Mouse (Mus musculus) midbrain, embryonic 13.5 days (tissue): Measurements from ENCODE around the gene Spib. TPM values are rescaled to one million over a fixed set of nuclear protein-coding genes. Genes with fewer than 3 reads are reported as not detected.

Experiments used
- microRNA-seq: library from miRNA; unstranded; fragments of <30 nt; microRNA quantifications from one replicate; pipeline ENCODE4, GENCODE M21; 2016
- polyA plus RNA-seq: library from polyadenylated mRNA; unstranded; fragments of >200 nt; fragmentation: Nextera tagmentation; extraction: Ambion mirVana; gene quantifications from 2 replicates; pipeline ENCODE4 v1.2.1, GENCODE M21; 2015

Gene Spib
- polyA plus RNA-seq, 1 experiment from 2014 or later: not detected

Small RNA genes within 50 kb of the gene (microRNA-seq; reads per million reads assigned to microRNA genes)
- gene Mir7053: 1.4 reads per million

Other genes starting within 250 kb of the Spib start
- gene Clec11a, start 225.2 kb downstream of the Spib start, polyA plus RNA-seq: 3.7 and 4.0 TPM in 2 replicates
- 26.0 and 26.4 TPM in 2 replicates for gene Shank1, start 221.8 kb downstream of the Spib start, polyA plus RNA-seq
- gene Syt3, start 148.0 kb downstream of the Spib start, polyA plus RNA-seq: 16.9 and 17.6 TPM in 2 replicates
- gene 1700008O03Rik, start 146.3 kb downstream of the Spib start, polyA plus RNA-seq: 0.70 and 1.4 TPM in 2 replicates
- gene Lrrc4b, start 103.1 kb downstream of the Spib start, polyA plus RNA-seq: 15.7 and 16.4 TPM in 2 replicates
- 8.6 and 10.8 TPM in 2 replicates for gene Aspdh, start 66.7 kb downstream of the Spib start, polyA plus RNA-seq
- gene Josd2, start 64.1 kb downstream of the Spib start, polyA plus RNA-seq: 41.6 and 44.8 TPM in 2 replicates
- 118 and 129 TPM in 2 replicates for gene Emc10, start 35.5 kb downstream of the Spib start, polyA plus RNA-seq
- 43.0 and 46.1 TPM in 2 replicates for gene Fam71e1, start 35.5 kb downstream of the Spib start, polyA plus RNA-seq
- 0.16 and 0.23 TPM in 2 replicates for gene Mybpc2, start 7.4 kb downstream of the Spib start, polyA plus RNA-seq
- gene Pold1, start 16.8 kb upstream of the Spib start, polyA plus RNA-seq: 38.7 and 40.1 TPM in 2 replicates
- gene Nr1h2, start 21.9 kb upstream of the Spib start, polyA plus RNA-seq: 71.3 and 74.9 TPM in 2 replicates
- gene Napsa, start 40.3 kb upstream of the Spib start, polyA plus RNA-seq: 0.64 and 1.3 TPM in 2 replicates
- 3.7 and 4.4 TPM in 2 replicates for gene Kcnc3, start 58.6 kb upstream of the Spib start, polyA plus RNA-seq
- 0.84 and 1.2 TPM in 2 replicates for gene Myh14, start 138.8 kb upstream of the Spib start, polyA plus RNA-seq
- gene Izumo2, start 176.7 kb upstream of the Spib start, polyA plus RNA-seq: not detected in 2 replicates
- 33.9 and 35.2 TPM in 2 replicates for gene Vrk3, start 216.3 kb upstream of the Spib start, polyA plus RNA-seq
- gene Zfp473, start 219.0 kb upstream of the Spib start, polyA plus RNA-seq: 1.2 and 1.4 TPM in 2 replicates